ENCODE assay signal across 14 mouse cellular contexts in genomic region chr8:121842064-121842955, GRCm38 (mm10). TPM values are rescaled to one million over a fixed set of nuclear protein-coding genes. Genes with fewer than 3 reads are reported as not detected.
DNase-seq lines count a peak whose midpoint lies in the region; TF ChIP-seq lines count a peak whose summit lies in the region.
"Had no signal": no experiment of that assay in that cellular context is flagged by ENCODE, and none has a peak within 500 bp of the region (broad histone marks: within the 10 kb centered on the region; RNA-seq: fewer than 3 reads in every experiment).

No protein-coding gene starts in this region.

- H3K79me3 ChIP-seq in C2C12 (ENCODE audit: low read depth) = no peaks in the 10 kb centered on the region

- H3K9me3 ChIP-seq in ES-Bruce4 (replicated peaks; ENCODE audit: control insufficient read depth, insufficient read depth, low read length, poor library complexity, severe bottlenecking) = no peaks in the 10 kb centered on the region
- H3K9me3 ChIP-seq: embryonic facial prominence, embryonic 12.5 days; forebrain, embryonic 12.5 days; heart, embryonic 15.5 days; hindbrain, embryonic 13.5 days had no signal

- no peaks in the 10 kb centered on the region for H3K4me1 ChIP-seq in ES-Bruce4 (ENCODE audit: control insufficient read depth, insufficient read depth, low read length)
- H3K4me1 ChIP-seq: embryonic facial prominence, embryonic 12.5 days; heart, embryonic 15.5 days; hindbrain, embryonic 13.5 days had no signal

- H3K36me3 ChIP-seq in C2C12 (ENCODE audit: control insufficient read depth, insufficient read depth) = no peaks in the 10 kb centered on the region
- peaks cover 15% of the 10 kb centered on the region for H3K36me3 ChIP-seq in ES-Bruce4 (ENCODE audit: control insufficient read depth, insufficient read depth, low read length, poor library complexity, severe bottlenecking)
- H3K36me3 ChIP-seq: embryonic facial prominence, embryonic 12.5 days; heart, embryonic 15.5 days; hindbrain, embryonic 13.5 days had no signal

- no peak overlapping the region for H3K4me3 ChIP-seq in C2C12 (ENCODE audit: insufficient read depth, poor library complexity, severe bottlenecking)
- H3K4me3 ChIP-seq in ES-Bruce4 (ENCODE audit: low read depth, low read length) = peak overlapping the region; percentile 66
- H3K4me3 ChIP-seq: embryonic facial prominence, embryonic 12.5 days; forebrain, embryonic 12.5 days; heart, embryonic 15.5 days; hindbrain, embryonic 13.5 days had no signal

- TF ChIP-seq EP300 in ES-Bruce4 (IDR thresholded peaks at IDR 0.05; ENCODE audit: insufficient read depth, low read depth, low read length) = no peak

- DNase-seq in cerebellum, adult 9-10 months = peak; percentile 21
- DNase-seq in cerebellum, postnatal 14 days = no peak
- peak; percentile 1 for DNase-seq in ovary, postnatal 36 days (ENCODE audit: low spot score)
- no peak for DNase-seq in ovary, postnatal 14 days (ENCODE audit: low spot score)
- DNase-seq in layer of hippocampus, postnatal 14 days (ENCODE audit: low spot score in 2 of 2) = no peak
- DNase-seq in right cerebral cortex, postnatal 14 days = no peak
- DNase-seq: gastrocnemius, postnatal 25 days had no signal

- H3ac ChIP-seq in C2C12 (ENCODE audit: control insufficient read depth, insufficient read length, low read depth) = peak overlapping the region; percentile 23

- no peak for TF ChIP-seq POLR2A in ES-Bruce4 (IDR thresholded peaks at IDR 0.05; ENCODE audit: insufficient read depth, low read length)

- no peaks in the 10 kb centered on the region for H3K79me2 ChIP-seq in C2C12 (ENCODE audit: control insufficient read depth, insufficient read depth)

- H3K27me3 ChIP-seq in C2C12 (ENCODE audit: control insufficient read depth, insufficient read depth, insufficient read length) (no peaks in the 10 kb centered on the region), ES-Bruce4 (ENCODE audit: control insufficient read depth, insufficient read depth, low read length, poor library complexity, severe bottlenecking) (no peaks in the 10 kb centered on the region)
- H3K27me3 ChIP-seq: embryonic facial prominence, embryonic 12.5 days; forebrain, embryonic 12.5 days; heart, embryonic 15.5 days; hindbrain, embryonic 13.5 days had no signal

- H3K9ac ChIP-seq in ES-Bruce4 (ENCODE audit: low read depth, poor library complexity, severe bottlenecking) = peak overlapping the region; percentile 67
- H3K9ac ChIP-seq: embryonic facial prominence, embryonic 12.5 days; forebrain, embryonic 12.5 days; heart, embryonic 15.5 days; hindbrain, embryonic 13.5 days had no signal

- H3K27ac ChIP-seq in ES-Bruce4 (ENCODE audit: insufficient read depth, low read length) = peak overlapping the region; percentile 96
- H3K27ac ChIP-seq: embryonic facial prominence, embryonic 12.5 days; forebrain, embryonic 12.5 days; heart, embryonic 15.5 days; hindbrain, embryonic 13.5 days; hindbrain, postnatal 0 days had no signal

- TF ChIP-seq CTCF in C2C12 (IDR thresholded peaks at IDR 0.05; ENCODE audit: control insufficient read depth, insufficient read depth, insufficient read length) = no peak
- no peak for TF ChIP-seq CTCF in ES-Bruce4 (IDR thresholded peaks at IDR 0.05; ENCODE audit: low read depth, low read length)

TF ChIP-seq in C2C12, 6 proteins besides CTCF, POLR2A, EP300 and RAD21:
- TF ChIP-seq MYOD1 (IDR thresholded peaks at IDR 0.05; ENCODE audit: control insufficient read depth, insufficient read length, low read depth) (no peak), MYOG (IDR thresholded peaks at IDR 0.05; ENCODE audit: control insufficient read depth, extremely low read depth, insufficient read length) (no peak), FOSL1 (IDR thresholded peaks at IDR 0.05; ENCODE audit: insufficient read depth, low read length, poor library complexity, severe bottlenecking) (no peak)

RNA-seq across cellular contexts. Expression of gene Klhdc4, which starts 12.9 kb away (rescaled TPM):
- polyA plus RNA-seq in C2C12 (2012; fragmentation: generic; extraction: Trizol) (53.5 TPM), ES-Bruce4 (2011; ENCODE audit: insufficient read depth, insufficient read length, low read depth, missing spikeins) (34.6 and 42.1 TPM in 2 replicates)
- total RNA-seq in layer of hippocampus, postnatal 14 days (2021) = 10 to 100 TPM; 28.0 to 30.7 TPM

Comparison
In these comparisons a context has a peak if more than half of its experiments do, and no peak if none do; other contexts are left out.
1. DNase-seq: peak in cerebellum, adult 9-10 months (single experiment) and ovary, postnatal 36 days (single experiment); none in cerebellum, postnatal 14 days (0 of 2), ovary, postnatal 14 days (single experiment), layer of hippocampus, postnatal 14 days (0 of 2) and right cerebral cortex, postnatal 14 days (single experiment).